Mouse (Mus musculus) embryonic stem cell, embryonic (primary cell): ENCODE measurements around the gene Spag9.
"Not testable (repeated sequence)": the region's sequence is repeated elsewhere in the genome, so short reads cannot be mapped to it uniquely, and the experiment has no call there.

Experiments used
- CTCF ChIA-PET, 4 experiments: fragments of 300-600 bp in 2 of 4; fragments of 350-600 bp in 2 of 4; sonication (Branson Sonifier 250); formaldehyde crosslinking; loops; one replicate each; lab custom pipeline; 2022; ENCODE audit warnings: inconsistent platforms in 2 of 4; lab: Charles Lee
- POLR2A ChIA-PET, 4 experiments: fragments of 300-600 bp in 2 of 4; fragments of 350-600 bp in 2 of 4; sonication (Branson Sonifier 250); formaldehyde crosslinking; loops; one replicate each; lab custom pipeline; 2022; ENCODE audit warnings: antibody characterized with exemption in 4 of 4, inconsistent platforms in 1 of 4; lab: Charles Lee

Spag9 gene

DNA sequence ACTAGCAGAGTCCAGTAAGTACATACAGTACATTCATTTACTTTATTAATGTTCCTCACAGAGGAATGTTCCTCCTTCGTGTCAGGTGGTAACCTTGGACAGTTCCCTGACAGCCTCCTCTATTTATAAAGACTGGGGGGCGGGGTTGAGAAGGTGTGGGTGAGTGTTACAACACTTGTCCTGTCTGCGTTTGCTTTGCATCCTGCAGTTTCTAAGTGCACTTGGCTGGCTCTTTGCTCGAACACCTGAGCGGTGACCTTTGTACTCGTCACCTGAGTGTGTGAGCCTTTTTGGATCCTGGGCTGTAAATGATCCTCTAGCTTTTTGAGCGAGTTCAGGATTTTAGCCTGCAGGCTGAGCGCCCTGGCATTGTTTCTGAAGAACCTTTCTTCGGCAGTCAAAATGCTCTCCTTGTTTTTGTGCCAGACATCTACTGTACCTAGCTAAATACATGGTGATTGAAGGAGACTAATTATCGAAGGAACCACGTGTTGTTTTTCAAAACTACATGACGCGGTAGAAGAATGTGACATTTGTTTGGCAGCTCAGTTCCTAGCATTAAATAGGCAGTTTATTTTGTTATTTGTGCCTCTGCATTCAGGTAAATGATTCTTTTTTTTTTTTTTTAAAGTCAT is 1.4 kb downstream of the Spag9 start:
- ChIA-PET POLR2A (interaction anchor here in 1 of 4 experiments (1.2 kb wide), 1 partner anchor 10 kb away, joined by 4 read pairs; no protein-coding TSS in a partner anchor), CTCF (no interaction called here)

DNA sequence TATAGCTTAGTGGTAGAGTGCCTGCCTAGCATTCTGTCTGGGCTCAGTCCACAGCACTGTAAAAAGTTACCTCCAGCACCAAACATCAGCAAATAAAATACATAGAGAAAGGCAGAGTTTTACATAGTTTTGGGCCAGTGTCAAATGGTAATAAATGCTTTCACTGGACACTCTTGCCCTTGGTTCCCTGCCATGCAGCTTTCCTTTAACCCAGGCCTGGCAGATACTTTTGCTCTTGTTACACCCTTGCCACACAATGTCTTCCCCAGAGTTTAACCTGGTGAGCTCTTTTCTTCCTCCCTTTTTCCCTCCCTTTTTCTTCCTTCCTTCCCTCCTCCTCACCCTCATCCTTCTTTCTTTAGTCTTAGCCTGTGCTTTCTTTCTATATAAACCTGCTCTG is 3.4 kb downstream of the Spag9 start:
- POLR2A ChIA-PET, result interaction anchor here in 2 of 4 experiments (0.6 to 1.2 kb wide), 3 partner anchors 27 to 212 kb away, joined by 3 read pairs; partner anchors contain the start of gene Nme1 (in 1 of the 2)

DNA sequence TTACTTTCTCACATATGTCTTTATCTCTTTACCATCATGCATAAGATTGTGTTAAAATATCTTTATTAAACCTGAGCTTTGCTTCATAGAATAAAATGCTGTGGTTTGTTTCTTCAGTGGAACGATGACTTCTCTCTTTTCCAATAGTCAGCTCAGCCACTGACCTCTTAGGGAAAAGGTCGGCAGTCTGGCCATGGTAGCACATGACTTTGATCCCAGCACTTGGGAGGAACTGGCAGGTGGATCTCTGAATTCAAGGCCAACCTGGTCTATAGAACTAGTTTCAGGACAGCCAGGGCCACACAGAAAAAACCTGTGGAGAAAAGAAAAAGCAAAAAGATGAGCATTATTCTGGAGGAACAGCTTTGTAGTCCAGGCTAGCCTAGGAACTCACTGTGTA is 7.5 kb downstream of the Spag9 start:
- CTCF ChIA-PET, result no interaction called here
- POLR2A ChIA-PET, result interaction anchor here in 2 of 4 experiments (0.6 to 0.9 kb wide), 3 partner anchors 15 to 211 kb away, joined by 3 read pairs; no protein-coding TSS in a partner anchor

More for the DNA sequence above, 3.4 kb downstream of the Spag9 start:
- CTCF ChIA-PET, result interaction anchor here in 1 of 4 experiments (1.2 kb wide), 1 partner anchor 20 kb away, joined by 3 read pairs; no protein-coding TSS in a partner anchor

DNA sequence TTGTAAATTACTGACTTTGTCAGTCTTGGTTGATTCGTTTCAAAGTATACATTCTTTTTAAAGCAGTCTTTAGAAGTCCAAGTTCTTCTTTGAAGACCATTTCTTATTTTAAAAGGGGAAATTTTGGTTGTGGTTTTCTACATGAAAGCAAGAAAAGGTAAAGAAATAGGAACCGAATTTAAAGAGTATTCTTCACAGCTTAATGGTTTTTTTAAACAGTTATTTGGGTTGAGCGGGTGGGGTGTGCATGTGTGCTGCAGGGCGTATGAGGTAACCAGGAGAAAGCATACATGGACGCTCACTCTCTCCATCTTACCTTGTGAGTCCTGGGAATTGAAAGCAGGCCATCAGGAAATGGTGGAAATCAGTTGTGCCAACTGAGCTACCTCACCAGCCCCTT is 23.2 kb downstream of the Spag9 start:
- CTCF ChIA-PET, result interaction anchor here in 3 of 4 experiments (1.0 to 1.1 kb wide), 3 partner anchors 17 to 29 kb away, joined by 3 to 4 read pairs (median 3); no protein-coding TSS in a partner anchor
- POLR2A ChIA-PET, result interaction anchor here in 3 of 4 experiments (0.7 to 1.4 kb wide), 4 partner anchors 11 to 115 kb away, joined by 3 read pairs; partner anchors contain the start of genes Gm20390 (in 2 of the 3) and Nme1 (in 2 of the 3)

DNA sequence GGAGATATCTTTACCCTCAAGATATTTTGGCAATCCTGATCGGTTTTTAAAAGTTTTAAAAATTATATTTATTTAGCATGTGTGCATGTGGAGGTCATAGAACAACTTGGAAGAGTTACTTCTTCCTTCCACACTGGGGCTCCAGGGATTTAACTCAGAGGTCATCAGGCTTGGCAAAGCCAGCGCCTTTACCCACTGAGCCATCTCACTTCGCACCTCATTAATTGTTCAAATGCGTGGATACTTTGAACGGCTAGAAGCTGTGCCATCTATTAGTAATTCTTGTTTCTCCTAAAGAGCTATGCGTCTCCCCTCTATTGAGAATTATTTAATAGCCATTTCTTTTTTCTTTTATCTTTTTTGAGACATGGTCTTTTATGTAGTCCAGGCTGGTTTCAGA is 24.5 kb downstream of the Spag9 start:
- ChIA-PET POLR2A (no interaction called here), CTCF (no interaction called here)

DNA sequence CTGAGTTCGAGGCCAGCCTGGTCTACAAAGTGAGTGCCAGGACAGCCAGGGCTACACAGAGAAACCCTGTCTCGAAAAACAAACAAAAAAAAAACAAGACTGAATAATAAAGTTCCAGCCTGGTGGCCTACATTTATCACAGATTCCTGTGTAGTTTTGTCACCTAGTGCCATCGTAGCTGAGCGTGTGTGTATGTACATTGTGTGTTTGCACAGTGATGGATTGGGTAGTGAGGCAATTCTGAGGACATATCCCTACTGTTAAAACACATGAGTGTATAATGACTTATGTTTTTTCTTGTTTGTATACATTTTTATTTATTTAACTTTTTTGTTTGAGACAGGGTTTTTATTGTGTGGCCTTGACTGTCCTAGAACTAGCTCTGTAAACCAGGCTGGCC is 30.4 kb downstream of the Spag9 start:
- ChIA-PET CTCF (interaction anchor here in 3 of 4 experiments (0.8 to 1.9 kb wide), 4 partner anchors 9 to 14 kb away, joined by 3 to 4 read pairs (median 4); no protein-coding TSS in a partner anchor), POLR2A (interaction anchor here in 2 of 4 experiments (0.6 to 2.8 kb wide), 9 partner anchors 10 to 58 kb away, joined by 3 to 12 read pairs (median 4); partner anchors contain the start of genes Gm20390 (in 1 of the 2) and Nme1 (in 1 of the 2))

DNA sequence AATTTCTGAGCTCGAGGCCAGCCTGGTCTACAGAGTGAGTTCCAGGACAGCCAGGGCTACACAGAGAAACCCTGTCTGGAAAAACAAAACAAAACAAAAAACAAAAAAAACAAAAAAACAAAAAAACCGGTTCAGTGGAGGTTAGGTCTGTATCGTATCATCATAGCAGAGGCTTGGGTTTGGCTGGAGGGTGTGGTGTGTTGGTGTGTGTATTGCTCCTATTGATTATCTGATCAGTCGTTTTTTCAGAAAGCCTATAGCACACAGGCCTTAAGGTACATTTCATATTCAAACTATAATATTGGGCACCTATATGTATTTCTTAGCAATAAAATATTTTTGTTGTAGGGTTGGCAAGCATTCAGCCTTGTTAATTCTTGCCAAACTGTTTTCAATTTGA is 36.2 kb downstream of the Spag9 start:
- POLR2A ChIA-PET, result interaction anchor here in 1 of 4 experiments (1.1 kb wide), 1 partner anchor 12 kb away, joined by 3 read pairs; no protein-coding TSS in a partner anchor
- CTCF ChIA-PET, result interaction anchor here in 1 of 4 experiments (1.1 kb wide), 1 partner anchor 454 kb away, joined by 3 read pairs; no protein-coding TSS in a partner anchor

DNA sequence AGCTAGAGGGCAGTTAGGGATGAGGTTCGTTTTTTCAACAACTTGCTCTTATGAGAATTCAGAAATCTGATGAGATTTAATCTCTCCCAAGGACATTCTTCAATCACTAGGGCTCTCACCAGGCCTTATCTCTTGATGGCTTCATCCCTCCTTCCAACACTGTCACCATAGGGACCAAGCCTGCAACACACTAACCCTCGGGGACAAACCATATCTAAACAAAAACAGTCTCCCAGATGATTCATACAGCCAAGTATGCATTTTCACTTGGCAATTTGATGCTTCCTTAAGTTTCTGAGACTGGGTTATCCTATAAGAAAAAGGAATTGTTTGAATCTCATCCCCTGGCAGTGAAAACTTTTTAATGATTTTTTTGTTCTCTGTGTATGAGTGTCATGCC is 37.1 kb downstream of the Spag9 start:
- POLR2A ChIA-PET, result no interaction called here

DNA sequence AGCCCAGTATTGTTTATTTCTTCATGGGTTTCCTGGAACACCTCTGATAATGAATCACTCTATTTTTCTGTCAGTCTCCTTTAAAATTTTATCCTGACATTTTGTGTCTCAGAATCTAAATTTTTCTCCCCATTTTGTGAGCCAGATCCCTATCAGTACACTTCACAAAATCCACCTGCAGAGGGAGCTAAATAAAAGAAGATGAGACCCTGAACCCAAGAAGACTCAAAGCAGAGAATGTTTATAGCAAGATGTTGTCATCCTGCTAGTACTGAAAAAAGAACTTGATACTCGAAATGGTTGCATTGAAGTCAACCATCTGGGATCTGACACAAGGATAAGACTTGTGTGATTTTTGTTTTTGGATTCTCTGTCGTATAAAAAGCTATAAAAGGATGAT is 40.1 kb downstream of the Spag9 start:
- CTCF ChIA-PET, result interaction anchor here (0.6 to 2.6 kb wide), 41 partner anchors 9 to 512 kb away, joined by 3 to 41 read pairs (median 4); partner anchors contain the start of genes Gm20390 (in 1 of the 4), Nme1 (in 1 of the 4), Spata20 (in 1 of the 4) and Tob1 (in 1 of the 4)
- POLR2A ChIA-PET, result interaction anchor here in 3 of 4 experiments (0.5 to 1.6 kb wide), 12 partner anchors 8 to 238 kb away, joined by 3 to 13 read pairs (median 4); partner anchors contain the start of gene Tob1 (in 3 of the 3)

More for the DNA sequence above, 37.1 kb downstream of the Spag9 start:
- CTCF ChIA-PET, result interaction anchor here in 1 of 4 experiments (0.6 kb wide), 1 partner anchor 11 kb away, joined by 3 read pairs; no protein-coding TSS in a partner anchor

DNA sequence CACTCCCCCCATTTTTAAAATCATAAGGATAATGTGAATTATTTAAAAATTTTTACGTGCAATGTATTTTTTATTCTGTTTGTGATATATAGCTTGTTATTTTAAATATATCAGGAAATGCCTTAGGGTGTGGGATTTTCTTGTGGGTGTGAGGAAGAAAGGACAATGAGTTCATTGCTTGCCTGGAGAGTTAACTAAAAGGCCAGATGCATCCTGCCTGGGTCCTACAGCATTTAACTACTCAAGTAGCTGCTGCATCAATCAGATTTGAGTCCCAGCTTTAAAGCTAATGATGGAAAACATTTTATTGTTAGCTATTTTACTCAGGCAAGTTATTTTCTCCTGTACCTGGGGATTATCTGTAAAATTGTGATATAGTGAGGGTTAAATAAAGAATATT is 45.6 kb downstream of the Spag9 start:
- POLR2A ChIA-PET, result interaction anchor here in 2 of 4 experiments (0.8 to 1.9 kb wide), 8 partner anchors 11 to 170 kb away, joined by 3 to 6 read pairs (median 3); partner anchors contain the start of gene Tob1 (in 1 of the 2)
- CTCF ChIA-PET, result interaction anchor here in 2 of 4 experiments (0.6 to 1.0 kb wide), 3 partner anchors 32 to 104 kb away, joined by 3 to 4 read pairs (median 3); partner anchors contain the start of genes Gm20390 (in 1 of the 2) and Nme1 (in 1 of the 2)

DNA sequence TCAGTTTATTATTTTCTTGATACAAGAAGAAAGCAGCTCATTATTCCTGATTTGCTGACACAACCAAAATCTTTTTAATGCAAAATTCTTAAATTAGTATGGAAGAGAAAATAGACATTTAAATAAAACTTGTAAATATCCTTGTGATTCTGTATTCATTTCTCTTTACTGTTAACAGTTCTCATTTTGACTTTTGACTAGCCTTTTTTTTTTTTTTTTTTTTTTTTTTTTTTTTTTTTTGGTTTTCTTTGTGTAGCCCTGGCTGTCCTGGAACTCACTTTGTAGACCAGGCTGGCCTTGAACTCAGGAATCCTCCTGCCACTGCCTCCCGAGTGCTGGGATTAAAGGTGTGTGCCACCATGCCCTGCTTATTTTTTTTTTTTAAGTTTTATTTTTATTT is 46.4 kb downstream of the Spag9 start:
- CTCF ChIA-PET, result not testable (repeated sequence)
- POLR2A ChIA-PET, result interaction anchor here in 2 of 4 experiments (0.7 to 1.9 kb wide), 4 partner anchors 51 to 304 kb away, joined by 3 to 6 read pairs (median 4); partner anchors contain the start of gene Tob1 (in 1 of the 2)

DNA sequence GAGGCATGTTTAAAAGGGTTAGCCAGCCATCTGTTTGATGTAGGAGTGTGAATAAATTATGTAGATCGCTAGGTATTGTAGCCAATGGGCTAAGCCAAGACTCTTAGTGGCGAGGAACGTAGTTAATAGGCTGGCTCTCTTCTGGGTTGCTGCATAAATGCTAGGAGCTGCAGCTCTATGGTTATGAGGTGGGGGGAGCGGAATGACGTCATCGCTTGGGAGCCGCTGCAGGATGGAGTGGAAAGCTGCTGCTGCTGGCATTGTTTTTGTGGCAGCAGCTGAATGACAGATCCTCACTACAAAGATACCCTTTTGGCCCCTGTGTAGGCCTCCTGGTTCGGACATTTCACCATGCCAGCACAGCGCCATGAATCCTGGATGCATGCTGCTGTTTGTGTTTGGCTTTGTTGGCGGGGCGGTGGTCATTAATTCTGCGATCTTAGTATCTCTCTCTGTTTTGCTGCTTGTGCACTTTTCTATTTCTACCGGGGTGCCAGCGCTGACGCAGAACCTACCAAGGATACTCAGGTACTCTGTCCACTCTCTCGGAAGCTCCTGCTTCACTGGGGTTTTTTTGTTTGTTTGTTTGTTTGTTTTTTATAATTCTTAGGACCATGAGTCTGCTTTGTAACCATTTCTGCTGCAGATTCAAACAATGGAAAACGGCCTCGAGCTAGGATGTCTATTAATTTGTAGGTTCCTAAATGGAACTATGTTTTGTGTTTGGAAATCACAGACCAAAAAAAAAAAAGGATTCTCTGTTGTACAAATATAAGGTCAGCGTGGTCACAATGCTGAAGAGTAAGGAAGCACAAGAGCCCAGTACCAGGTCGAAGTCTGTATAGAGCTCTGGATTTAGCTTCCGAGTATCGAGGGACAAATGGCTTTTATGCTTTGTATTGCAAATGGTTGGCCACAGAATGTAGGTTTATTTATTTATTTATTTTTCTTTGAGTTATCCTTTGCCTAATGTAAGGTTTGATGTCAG is 48.4 kb downstream of the Spag9 start:
- CTCF ChIA-PET, result interaction anchor here (0.6 to 5.0 kb wide), 10 partner anchors 8 to 429 kb away, joined by 3 to 41 read pairs (median 4); partner anchors contain the start of genes Gm20390 (in 1 of the 4) and Nme1 (in 1 of the 4)
- POLR2A ChIA-PET, result interaction anchor here (0.5 to 3.7 kb wide), 32 partner anchors 8 to 354 kb away, joined by 3 to 19 read pairs (median 4); partner anchors contain the start of genes Tob1 (in 3 of the 4), Gm20390 (in 1 of the 4), Luc7l3 (in 1 of the 4) and Nme1 (in 1 of the 4)

DNA sequence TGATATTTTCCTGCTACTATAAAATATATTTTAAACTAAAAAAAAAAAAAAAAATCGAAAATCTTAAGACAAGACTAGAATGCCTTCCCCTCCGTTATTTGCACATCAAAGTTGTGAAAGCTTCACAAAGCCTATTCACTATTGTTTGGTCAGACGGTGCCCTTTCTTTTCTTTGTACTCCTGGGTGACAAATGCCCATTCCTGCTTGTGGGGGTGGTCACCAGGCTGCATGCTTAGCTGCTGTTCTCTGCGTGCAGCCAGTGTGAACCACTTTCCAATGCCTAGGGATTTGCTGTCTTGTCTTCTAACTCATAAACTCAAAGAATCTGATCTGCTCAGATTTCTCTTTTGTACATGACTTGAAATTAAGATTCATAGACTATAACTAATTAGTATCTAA is 49.1 kb downstream of the Spag9 start:
- POLR2A ChIA-PET, result interaction anchor here in 3 of 4 experiments (0.7 to 3.7 kb wide), 20 partner anchors 9 to 353 kb away, joined by 3 to 19 read pairs (median 4); partner anchors contain the start of genes Tob1 (in 3 of the 3), Luc7l3 (in 1 of the 3), Nme1 (in 1 of the 3) and Nme2 (in 1 of the 3)
- CTCF ChIA-PET, result interaction anchor here (0.6 to 5.0 kb wide), 10 partner anchors 9 to 405 kb away, joined by 3 to 41 read pairs (median 4); partner anchors contain the start of genes Gm20390 (in 1 of the 4) and Nme1 (in 1 of the 4)

DNA sequence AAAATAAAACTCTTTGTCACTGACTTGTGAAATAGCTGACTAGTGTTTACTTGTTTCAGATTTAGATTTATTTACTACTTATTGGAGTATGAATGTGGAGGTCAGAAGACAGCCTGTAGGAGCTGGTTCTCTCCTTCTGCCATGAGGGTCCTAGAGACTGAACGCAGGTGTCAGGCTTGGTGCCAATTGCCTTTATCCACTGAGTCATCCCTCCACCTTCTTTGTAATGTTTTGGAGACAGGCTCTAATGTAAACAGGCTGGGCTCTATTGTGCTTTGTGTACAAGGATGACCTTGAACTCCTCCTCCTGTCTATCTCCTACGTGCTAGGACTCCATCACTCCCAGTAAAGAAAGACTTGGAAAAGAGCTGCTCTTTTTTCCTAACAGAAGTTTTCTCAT is 51.4 kb downstream of the Spag9 start:
- ChIA-PET CTCF (interaction anchor here in 3 of 4 experiments (0.6 to 5.0 kb wide), 8 partner anchors 10 to 230 kb away, joined by 3 to 41 read pairs (median 4); no protein-coding TSS in a partner anchor), POLR2A (interaction anchor here in 3 of 4 experiments (0.6 to 3.7 kb wide), 36 partner anchors 8 to 629 kb away, joined by 3 to 17 read pairs (median 4); partner anchors contain the start of genes Nme1 (in 3 of the 3), Tob1 (in 3 of the 3), Gm20390 (in 2 of the 3) and Luc7l3 (in 1 of the 3))

DNA sequence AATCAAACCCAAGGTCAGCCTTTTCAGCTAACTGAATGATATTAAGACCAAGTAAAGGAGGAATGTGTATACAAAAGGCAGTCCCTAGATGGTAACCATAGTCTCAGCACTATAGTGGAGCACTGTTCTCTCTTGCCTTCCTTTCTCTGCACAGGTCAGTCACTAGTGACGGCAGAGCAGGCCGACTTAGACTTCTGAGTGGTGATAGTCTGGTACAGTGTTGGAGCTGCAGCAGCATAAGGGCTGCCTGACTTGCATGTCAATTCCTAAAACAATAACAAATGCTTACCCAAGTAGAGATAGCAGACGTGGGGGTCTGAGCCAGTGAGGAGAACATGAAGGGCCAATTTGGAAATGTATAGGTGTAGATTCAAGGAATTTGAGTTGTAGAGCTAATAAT is 58.3 kb downstream of the Spag9 start:
- ChIA-PET CTCF (interaction anchor here in 1 of 4 experiments (0.6 kb wide), 1 partner anchor 10 kb away, joined by 5 read pairs; no protein-coding TSS in a partner anchor), POLR2A (interaction anchor here in 1 of 4 experiments (0.6 to 0.9 kb wide), 2 partner anchors 11 to 223 kb away, joined by 3 to 5 read pairs; no protein-coding TSS in a partner anchor)

DNA sequence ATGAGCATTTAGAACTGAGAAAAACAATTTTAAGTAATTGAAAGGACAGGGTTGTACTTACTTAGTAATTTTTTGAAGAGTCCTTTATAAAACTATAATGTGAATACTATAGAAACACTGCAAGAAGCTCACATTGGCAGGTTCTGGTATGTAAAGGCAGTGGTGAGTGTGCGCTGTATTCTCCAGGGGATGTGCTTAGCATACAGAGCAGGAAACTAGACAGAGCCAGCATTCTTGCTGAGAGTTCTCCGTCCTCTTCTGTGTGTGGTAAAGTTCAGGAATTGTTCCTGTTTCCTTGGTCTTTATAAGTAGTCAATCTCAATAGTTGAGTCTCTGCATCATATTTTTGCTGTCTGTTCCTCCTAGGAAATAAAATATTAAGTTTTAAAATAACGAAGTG is 59.0 kb downstream of the Spag9 start:
- ChIA-PET POLR2A (interaction anchor here in 1 of 4 experiments (0.6 to 0.9 kb wide), 2 partner anchors 11 to 222 kb away, joined by 3 to 5 read pairs; no protein-coding TSS in a partner anchor), CTCF (interaction anchor here in 1 of 4 experiments (0.6 kb wide), 1 partner anchor 11 kb away, joined by 5 read pairs; no protein-coding TSS in a partner anchor)
